Mouse (Mus musculus): ENCODE results near the gene Lpgat1. TPM values are rescaled to one million over a fixed set of nuclear protein-coding genes. Genes with fewer than 3 reads are reported as not detected.

Gene Lpgat1
- polyA plus RNA-seq, 1 experiment from 2014 or later = 18.1 TPM

DNA sequence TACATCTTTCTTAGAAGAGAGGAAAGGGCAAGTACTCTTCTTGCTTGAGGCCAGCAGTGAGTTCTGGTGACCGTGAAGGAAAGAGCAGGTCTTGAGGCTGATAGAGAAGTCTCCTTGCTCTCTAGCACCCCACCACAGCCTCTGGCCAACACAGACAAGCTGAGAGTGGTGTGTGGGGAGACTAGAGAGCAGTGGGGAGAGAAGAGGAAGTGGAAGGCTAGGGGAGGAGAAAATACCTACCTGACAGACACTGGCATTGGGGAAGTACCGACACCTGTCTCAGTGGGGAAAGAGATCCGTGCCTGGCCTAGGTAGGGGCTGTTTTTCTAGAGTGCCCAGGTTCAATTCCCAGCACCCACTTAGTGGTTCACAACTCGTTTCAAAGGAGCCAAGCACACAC lies 96.6 kb downstream of the Lpgat1 start:
- no peak overlapping the region for H3K27ac ChIP-seq (replicated peaks)
- WGBS = 90% methylated on average over 4 of the region's 4 CpGs
- H3K36me3 ChIP-seq = no peaks in the 10 kb centered on the region
- peaks cover 6% of the 10 kb centered on the region; the same call in 1 of the 2 replicates for H3K27me3 ChIP-seq (ENCODE audit: low read depth, poor library complexity, severe bottlenecking)
- H3K9me3 ChIP-seq (replicated peaks) = no peaks in the 10 kb centered on the region
- H3K4me1 ChIP-seq = peaks cover 20% of the 10 kb centered on the region
- H3K4me3 ChIP-seq = no peak overlapping the region
- no peak for DNase-seq (ENCODE audit: low spot score)

DNA sequence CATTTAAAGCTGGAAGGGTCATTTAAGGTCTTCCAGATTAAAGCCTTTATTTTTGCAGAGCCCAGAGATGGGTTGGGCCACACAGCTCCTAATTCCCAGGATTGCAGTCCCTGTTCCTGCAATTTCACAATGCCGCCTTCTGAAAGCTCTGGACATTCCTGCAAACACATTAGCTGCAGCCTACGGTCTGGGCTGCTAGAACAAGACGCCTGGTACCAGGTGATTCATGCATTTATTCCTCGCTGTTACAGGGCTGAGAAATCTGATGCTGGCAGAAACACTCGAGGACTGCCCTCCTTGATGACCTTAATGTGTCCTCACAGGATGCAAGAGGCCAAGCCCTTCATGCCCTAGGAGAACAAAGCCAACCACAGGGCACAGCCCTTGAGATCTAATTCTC lies 97.3 kb downstream of the Lpgat1 start:
- WGBS = 44% methylated on average over 5 of the region's 5 CpGs
- Histone ChIP-seq H3K36me3 (no peaks in the 10 kb centered on the region), H3K9me3 (replicated peaks) (no peaks in the 10 kb centered on the region), H3K27me3 (ENCODE audit: low read depth, poor library complexity, severe bottlenecking) (peaks cover 8% of the 10 kb centered on the region; the same call in 1 of the 2 replicates), H3K4me1 (peaks cover 20% of the 10 kb centered on the region), H3K27ac (replicated peaks) (peak overlapping the region; percentile 38; the same call in 1 of the 2 replicates), H3K4me3 (no peak overlapping the region)
- no peak for DNase-seq (ENCODE audit: low spot score)

- WGBS = 84% methylated on average over 3 of the region's 3 CpGs
- H3K27ac ChIP-seq (replicated peaks) = no peak overlapping the region
- H3K36me3 ChIP-seq = no peaks in the 10 kb centered on the region
- H3K4me3 ChIP-seq = no peak overlapping the region
- DNase-seq (ENCODE audit: low spot score) = no peak
- peaks cover 30% of the 10 kb centered on the region for H3K4me1 ChIP-seq
- H3K27me3 ChIP-seq (ENCODE audit: low read depth, poor library complexity, severe bottlenecking) = peaks cover 8% of the 10 kb centered on the region; the same call in 1 of the 2 replicates
- H3K9me3 ChIP-seq (replicated peaks) = no peaks in the 10 kb centered on the region
These were observed 99.0 kb downstream of the Lpgat1 start for GRCm38 (mm10) chr1:191816596-191816995.

DNA sequence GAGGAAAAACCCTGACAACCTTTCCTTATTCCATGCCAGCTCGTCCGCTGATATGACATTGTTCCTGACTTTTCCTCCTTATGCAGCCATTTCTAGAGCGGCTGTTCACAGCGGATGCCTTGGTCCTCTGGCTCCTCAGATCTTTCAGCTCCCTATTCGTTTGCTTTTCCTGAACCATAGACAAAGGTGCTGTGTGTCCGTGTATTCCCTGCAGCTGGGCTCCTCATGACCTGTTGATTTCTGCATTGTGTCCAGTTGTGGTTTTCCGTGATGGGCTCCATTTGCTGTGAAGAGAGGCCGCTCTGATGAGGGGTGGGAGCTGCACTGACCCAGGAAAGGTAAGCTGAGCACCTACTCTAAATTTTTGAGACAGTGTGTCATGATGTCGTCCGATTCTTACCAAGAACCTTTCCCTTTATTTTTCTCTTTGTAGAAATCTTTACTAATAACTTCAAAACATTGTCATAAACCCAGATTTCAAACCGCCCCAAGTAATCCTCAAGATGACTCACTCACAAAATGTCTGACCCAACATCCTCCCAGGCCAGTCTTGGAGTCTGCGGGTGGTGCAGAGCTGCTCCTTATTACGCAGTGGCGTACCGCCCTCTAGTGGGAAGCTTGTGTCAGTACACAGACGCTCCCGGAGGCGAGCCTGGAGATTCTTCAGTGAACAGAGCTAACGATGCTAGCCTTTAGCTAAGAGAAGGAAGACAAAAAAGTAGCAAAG lies 99.9 kb downstream of the Lpgat1 start:
- H3K27ac ChIP-seq (replicated peaks) = no peak overlapping the region
- H3K36me3 ChIP-seq = peaks cover 3% of the 10 kb centered on the region
- H3K4me3 ChIP-seq = 0 out of 2 replicates have a peak overlapping the region, but pooled peaks have one; percentile 17
- no peaks in the 10 kb centered on the region for H3K9me3 ChIP-seq (replicated peaks)
- WGBS = 40% methylated on average over 19 of the region's 19 CpGs
- peaks cover 37% of the 10 kb centered on the region for H3K4me1 ChIP-seq
- peak; percentile 87 for DNase-seq (ENCODE audit: low spot score)
- H3K27me3 ChIP-seq (ENCODE audit: low read depth, poor library complexity, severe bottlenecking) = peaks cover 8% of the 10 kb centered on the region; the same call in 1 of the 2 replicates

DNA sequence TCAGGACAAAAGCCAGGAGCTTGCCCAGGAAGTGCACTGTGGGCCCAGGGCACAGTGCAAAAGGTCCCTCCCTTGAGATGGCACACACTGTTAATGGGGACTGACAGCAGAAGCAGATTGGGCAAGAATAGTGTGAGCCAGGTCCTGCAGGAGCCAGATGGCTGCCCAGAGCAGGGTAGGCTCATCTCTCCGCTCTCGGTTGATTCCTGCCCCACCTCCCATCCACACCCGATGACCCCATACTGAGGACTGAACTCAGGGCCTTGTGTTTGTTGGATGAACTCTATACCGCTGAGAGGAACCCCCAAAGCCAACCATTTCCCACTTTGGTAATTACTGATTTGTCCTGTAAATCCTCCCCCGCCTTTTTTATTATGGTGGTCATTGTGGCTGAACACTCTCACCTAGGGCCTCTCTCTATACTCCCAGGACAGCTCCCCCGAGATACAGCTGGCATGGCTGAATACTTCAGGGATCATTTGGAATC lies 100.6 kb downstream of the Lpgat1 start:
- Histone ChIP-seq H3K27ac (replicated peaks) (no peak overlapping the region), H3K9me3 (replicated peaks) (no peaks in the 10 kb centered on the region), H3K4me1 (peaks cover 41% of the 10 kb centered on the region), H3K36me3 (peaks cover 9% of the 10 kb centered on the region), H3K4me3 (0 out of 2 replicates have a peak overlapping the region, but pooled peaks have one; percentile 17), H3K27me3 (ENCODE audit: low read depth, poor library complexity, severe bottlenecking) (peaks cover 8% of the 10 kb centered on the region; the same call in 1 of the 2 replicates)
- 38% methylated on average over 6 of the region's 6 CpGs for WGBS
- no peak for DNase-seq (ENCODE audit: low spot score)

DNA sequence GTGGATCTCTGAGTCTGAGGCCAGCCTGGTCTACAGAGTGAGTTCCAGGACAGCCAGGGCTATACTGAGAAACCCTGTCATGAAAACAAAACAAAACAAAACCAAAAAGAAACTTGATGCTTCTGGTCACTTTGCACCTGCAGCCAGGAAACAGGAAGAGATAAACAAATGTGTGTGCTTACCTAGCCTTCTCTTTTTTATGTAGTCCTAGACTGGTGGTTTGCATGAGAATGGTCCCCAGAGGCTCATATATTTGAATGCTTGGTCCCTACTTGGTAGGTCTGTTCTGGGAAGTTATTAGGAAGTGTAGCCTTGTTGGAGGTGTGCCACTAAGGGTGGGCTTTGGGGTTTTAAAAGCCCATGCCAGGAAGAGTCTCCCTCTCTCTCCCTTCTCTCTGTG lies 101.4 kb downstream of the Lpgat1 start:
- Histone ChIP-seq H3K27ac (replicated peaks) (no peak overlapping the region), H3K36me3 (peaks cover 18% of the 10 kb centered on the region), H3K9me3 (replicated peaks) (no peaks in the 10 kb centered on the region), H3K4me3 (no peak overlapping the region), H3K27me3 (ENCODE audit: low read depth, poor library complexity, severe bottlenecking) (peaks cover 8% of the 10 kb centered on the region; the same call in 1 of the 2 replicates), H3K4me1 (peaks cover 41% of the 10 kb centered on the region)
- DNase-seq (ENCODE audit: low spot score) = no peak

- H3K4me1 ChIP-seq = peaks cover 32% of the 10 kb centered on the region
- peaks cover 8% of the 10 kb centered on the region; the same call in 1 of the 2 replicates for H3K27me3 ChIP-seq (ENCODE audit: low read depth, poor library complexity, severe bottlenecking)
- H3K36me3 ChIP-seq = peaks cover 37% of the 10 kb centered on the region
- H3K9me3 ChIP-seq (replicated peaks) = no peaks in the 10 kb centered on the region
- H3K4me3 ChIP-seq = peak overlapping the region; percentile 92
- H3K27ac ChIP-seq (replicated peaks) = peak overlapping the region; percentile 98
- DNase-seq (ENCODE audit: low spot score) = no peak
- WGBS = 4% methylated on average over 15 of the region's 15 CpGs
These were observed 103.3 kb downstream of the Lpgat1 start for GRCm38 (mm10) chr1:191820951-191821325.

- H3K4me1 ChIP-seq = peaks cover 32% of the 10 kb centered on the region
- peak within 1 kb of the TSS; percentile 92 for H3K4me3 ChIP-seq
- DNase-seq (ENCODE audit: low spot score) = peak; percentile 99
- H3K27ac ChIP-seq (replicated peaks) = peak within 1 kb of the TSS; percentile 98
- no peaks in the 10 kb centered on the region for H3K9me3 ChIP-seq (replicated peaks)
- peaks cover 8% of the 10 kb centered on the region; the same call in 1 of the 2 replicates for H3K27me3 ChIP-seq (ENCODE audit: low read depth, poor library complexity, severe bottlenecking)
- WGBS = under 1% methylated on average over 79 of the region's 79 CpGs
- peaks cover 43% of the 10 kb centered on the region for H3K36me3 ChIP-seq
These were observed 103.9 kb downstream of the Lpgat1 start, which contains the start of gene Nek2 for GRCm38 (mm10) chr1:191821326-191822091. Nek2 (plus strand) TSS chr1:191821444.

DNA sequence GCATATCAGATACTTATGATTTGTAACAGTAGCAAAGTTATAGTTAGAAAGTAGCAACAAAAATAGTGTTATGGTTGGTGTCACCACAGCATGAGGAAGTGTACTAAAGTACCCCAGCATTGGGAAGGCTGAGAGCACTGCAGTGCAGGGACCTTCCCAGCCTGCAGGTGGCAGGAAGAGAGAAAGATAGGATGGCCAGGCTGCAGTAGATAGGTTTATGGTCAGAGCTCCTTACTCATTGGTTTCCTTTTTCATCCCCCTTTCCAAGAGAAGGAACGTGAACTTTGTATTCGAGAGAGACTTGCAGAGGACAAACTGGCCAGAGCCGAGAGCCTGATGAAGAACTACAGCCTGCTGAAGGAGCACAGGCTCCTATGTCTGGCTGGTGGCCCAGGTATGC lies 111.5 kb downstream of the Lpgat1 start:
- Histone ChIP-seq H3K27me3 (ENCODE audit: low read depth, poor library complexity, severe bottlenecking) (no peaks in the 10 kb centered on the region), H3K4me3 (no peak overlapping the region), H3K4me1 (no peaks in the 10 kb centered on the region), H3K9me3 (replicated peaks) (no peaks in the 10 kb centered on the region), H3K36me3 (peaks cover 100% of the 10 kb centered on the region), H3K27ac (replicated peaks) (no peak overlapping the region)
- WGBS = 92% methylated on average over 3 of the region's 3 CpGs
- DNase-seq (ENCODE audit: low spot score) = no peak

DNA sequence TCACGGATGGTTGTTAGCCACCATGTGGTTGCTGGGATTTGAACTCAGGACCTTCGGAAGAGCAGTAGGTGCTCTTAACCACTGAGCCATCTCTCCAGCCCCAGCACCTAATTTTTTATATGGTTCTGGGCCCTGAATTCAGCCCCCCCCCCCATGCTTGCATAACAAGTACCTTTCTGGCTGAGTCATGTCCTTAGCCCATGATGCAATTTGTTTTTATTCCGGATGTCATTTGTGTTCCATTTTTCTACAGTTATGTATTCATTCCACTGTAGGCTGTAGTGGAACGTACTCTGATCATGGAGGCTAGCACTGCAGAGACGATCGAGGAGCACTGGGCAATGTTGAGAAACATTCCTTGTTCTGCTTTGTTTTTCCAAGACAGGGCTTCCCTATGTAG lies 115.8 kb downstream of the Lpgat1 start:
- no peak for DNase-seq (ENCODE audit: low spot score)
- peaks cover 73% of the 10 kb centered on the region for H3K36me3 ChIP-seq
- H3K9me3 ChIP-seq (replicated peaks) = no peaks in the 10 kb centered on the region
- no peak overlapping the region for H3K4me3 ChIP-seq
- no peaks in the 10 kb centered on the region for H3K27me3 ChIP-seq (ENCODE audit: low read depth, poor library complexity, severe bottlenecking)
- 93% methylated on average over 6 of the region's 6 CpGs for WGBS
- H3K27ac ChIP-seq (replicated peaks) = no peak overlapping the region
- peaks cover 12% of the 10 kb centered on the region for H3K4me1 ChIP-seq
